In genomic region chr12:88436962-88437750, GRCm38 (mm10) we compare ENCODE assay signal across 14 mouse cellular contexts.
DNase-seq lines count a peak whose midpoint lies in the region; ATAC-seq and TF ChIP-seq lines count a peak whose summit lies in the region.
"Had no signal": no experiment of that assay in that cellular context is flagged by ENCODE, and none has a peak within 500 bp of the region (broad histone marks: within the 10 kb centered on the region; RNA-seq: fewer than 3 reads in every experiment).

No protein-coding gene starts in this region.

- no peaks in the 10 kb centered on the region for H3K27me3 ChIP-seq in heart, postnatal 0 days (ENCODE audit: control insufficient read depth, insufficient read depth, low read length)
- H3K27me3 ChIP-seq in hindbrain, postnatal 0 days (ENCODE audit: insufficient read depth, low read length), result no peaks in the 10 kb centered on the region
- no peaks in the 10 kb centered on the region for H3K27me3 ChIP-seq in midbrain, embryonic 15.5 days (replicated peaks)
- H3K27me3 ChIP-seq in hindbrain, embryonic 12.5 days, result no peaks in the 10 kb centered on the region
- H3K27me3 ChIP-seq: intestine, embryonic 15.5 days; limb, embryonic 12.5 days had no signal

- H3K36me3 ChIP-seq in heart, postnatal 0 days (replicated peaks; ENCODE audit: control insufficient read depth, insufficient read depth, low read length), result peaks cover 12% of the 10 kb centered on the region
- no peaks in the 10 kb centered on the region for H3K36me3 ChIP-seq in hindbrain, postnatal 0 days (ENCODE audit: insufficient read depth, low read length)
- no peaks in the 10 kb centered on the region for H3K36me3 ChIP-seq in midbrain, embryonic 15.5 days (replicated peaks)
- no peaks in the 10 kb centered on the region for H3K36me3 ChIP-seq in hindbrain, embryonic 12.5 days
- H3K36me3 ChIP-seq: intestine, embryonic 15.5 days; limb, embryonic 12.5 days had no signal

- no peak for TF ChIP-seq EP300 in heart, postnatal 0 days (IDR thresholded peaks at IDR 0.05; ENCODE audit: low read depth)

- H3K27ac ChIP-seq in heart, postnatal 0 days (ENCODE audit: low read depth), result no peak overlapping the region
- no peak overlapping the region for H3K27ac ChIP-seq in hindbrain, postnatal 0 days
- no peak overlapping the region for H3K27ac ChIP-seq in midbrain, embryonic 15.5 days
- no peak overlapping the region for H3K27ac ChIP-seq in hindbrain, embryonic 12.5 days
- H3K27ac ChIP-seq: intestine, embryonic 15.5 days; limb, embryonic 12.5 days had no signal

- ATAC-seq in heart, postnatal 0 days (ENCODE audit: insufficient read depth, low read depth), result peak; percentile 55; the same call in 1 of the 2 replicates
- peak; percentile 72 for ATAC-seq in common myeloid progenitor, adult 5-6 weeks (replicated peaks; ENCODE audit: low read depth, poor library complexity, severe bottlenecking)
- ATAC-seq in hindbrain, postnatal 0 days, result no peak
- no peak for ATAC-seq in midbrain, embryonic 15.5 days (replicated peaks)
- no peak for ATAC-seq in hindbrain, embryonic 12.5 days (ENCODE audit: low FRiP score)
- ATAC-seq: intestine, embryonic 15.5 days had no signal

- H3K4me2 ChIP-seq in heart, postnatal 0 days (ENCODE audit: low read depth, low read length), result no peak overlapping the region
- no peak overlapping the region for H3K4me2 ChIP-seq in hindbrain, postnatal 0 days (ENCODE audit: low read depth, low read length)
- no peak overlapping the region for H3K4me2 ChIP-seq in midbrain, embryonic 15.5 days
- no peak overlapping the region for H3K4me2 ChIP-seq in hindbrain, embryonic 12.5 days (replicated peaks)
- H3K4me2 ChIP-seq: intestine, embryonic 15.5 days; limb, embryonic 12.5 days had no signal

- no peaks in the 10 kb centered on the region for H3K4me1 ChIP-seq in heart, postnatal 0 days (ENCODE audit: control insufficient read depth, insufficient read depth)
- no peaks in the 10 kb centered on the region for H3K4me1 ChIP-seq in hindbrain, postnatal 0 days (ENCODE audit: insufficient read depth, low read length)
- peaks cover 3% of the 10 kb centered on the region; the same call in 1 of the 2 replicates for H3K4me1 ChIP-seq in midbrain, embryonic 15.5 days
- H3K4me1 ChIP-seq in hindbrain, embryonic 12.5 days, result peaks cover 4% of the 10 kb centered on the region; the same call in 1 of the 2 replicates
- H3K4me1 ChIP-seq: intestine, embryonic 15.5 days had no signal

- DNase-seq in heart, postnatal 0 days (ENCODE audit: low spot score), result no peak
- DNase-seq in heart, adult 18-20 months, result no peak
- DNase-seq in naive thymus-derived CD4-positive, alpha-beta T cell, adult 2 months (ENCODE audit: low read depth), result peak; percentile 41
- peak; percentile 44 for DNase-seq in thymus, postnatal 25 days
- no peak for DNase-seq in hindbrain, postnatal 0 days (ENCODE audit: low spot score)
- DNase-seq: cerebellum, adult 2 months; kidney, postnatal 36 days; lung, adult 18-20 months; lung, postnatal 4 days had no signal

- TF ChIP-seq CTCF in heart, postnatal 0 days (IDR thresholded peaks at IDR 0.05; ENCODE audit: low read depth), result no peak
- no peak for TF ChIP-seq CTCF in hindbrain, postnatal 0 days (IDR thresholded peaks at IDR 0.05; ENCODE audit: low read depth)

- WGBS in heart, postnatal 0 days, result 70% methylated on average over 15 of the region's 15 CpGs
- WGBS in hindbrain, postnatal 0 days, result 74% methylated on average over 15 of the region's 15 CpGs
- 72% methylated on average over 15 of the region's 15 CpGs for WGBS in midbrain, embryonic 15.5 days
- 82% methylated on average over 15 of the region's 15 CpGs for WGBS in hindbrain, embryonic 12.5 days

- H3K9ac ChIP-seq in heart, postnatal 0 days (replicated peaks; ENCODE audit: low read depth, low read length), result no peak overlapping the region
- no peak overlapping the region for H3K9ac ChIP-seq in hindbrain, postnatal 0 days (replicated peaks; ENCODE audit: low read length)
- no peak overlapping the region for H3K9ac ChIP-seq in midbrain, embryonic 15.5 days
- no peak overlapping the region for H3K9ac ChIP-seq in hindbrain, embryonic 12.5 days
- H3K9ac ChIP-seq: intestine, embryonic 15.5 days; limb, embryonic 12.5 days had no signal

- no peaks in the 10 kb centered on the region for H3K9me3 ChIP-seq in heart, postnatal 0 days (replicated peaks; ENCODE audit: control insufficient read depth, low read length)
- no peaks in the 10 kb centered on the region for H3K9me3 ChIP-seq in hindbrain, postnatal 0 days (ENCODE audit: low read length)
- no peaks in the 10 kb centered on the region for H3K9me3 ChIP-seq in midbrain, embryonic 15.5 days
- no peaks in the 10 kb centered on the region for H3K9me3 ChIP-seq in hindbrain, embryonic 12.5 days (replicated peaks)
- H3K9me3 ChIP-seq: intestine, embryonic 15.5 days; limb, embryonic 12.5 days had no signal

- no peak overlapping the region for H3K4me3 ChIP-seq in heart, postnatal 0 days (ENCODE audit: low read depth, low read length)
- no peak overlapping the region for H3K4me3 ChIP-seq in hindbrain, postnatal 0 days (ENCODE audit: low read length)
- no peak overlapping the region for H3K4me3 ChIP-seq in midbrain, embryonic 15.5 days
- H3K4me3 ChIP-seq in hindbrain, embryonic 12.5 days, result no peak overlapping the region
- H3K4me3 ChIP-seq: intestine, embryonic 15.5 days; limb, embryonic 12.5 days had no signal

Comparison
In these comparisons a context has a peak if more than half of its experiments do, and no peak if none do; other contexts are left out.
1. ATAC-seq: peak in heart, postnatal 0 days (single experiment) and common myeloid progenitor, adult 5-6 weeks (single experiment); none in hindbrain, postnatal 0 days (single experiment), midbrain, embryonic 15.5 days (single experiment) and hindbrain, embryonic 12.5 days (single experiment).
2. DNase-seq: peak in naive thymus-derived CD4-positive, alpha-beta T cell, adult 2 months (single experiment) and thymus, postnatal 25 days (single experiment); none in heart, postnatal 0 days (single experiment), heart, adult 18-20 months (0 of 2) and hindbrain, postnatal 0 days (single experiment).